Mouse (Mus musculus): ENCODE results near the gene Rnf44. TPM values are rescaled to one million over a fixed set of nuclear protein-coding genes. Genes with fewer than 3 reads are reported as not detected.
A peak's percentile ranks its signal among the peaks of the same experiment; 100 is the strongest.

Rnf44 gene
- total and polyA plus RNA-seq, 3 experiments: 51.6 to 94.5 (median 54.6) TPM

DNA sequence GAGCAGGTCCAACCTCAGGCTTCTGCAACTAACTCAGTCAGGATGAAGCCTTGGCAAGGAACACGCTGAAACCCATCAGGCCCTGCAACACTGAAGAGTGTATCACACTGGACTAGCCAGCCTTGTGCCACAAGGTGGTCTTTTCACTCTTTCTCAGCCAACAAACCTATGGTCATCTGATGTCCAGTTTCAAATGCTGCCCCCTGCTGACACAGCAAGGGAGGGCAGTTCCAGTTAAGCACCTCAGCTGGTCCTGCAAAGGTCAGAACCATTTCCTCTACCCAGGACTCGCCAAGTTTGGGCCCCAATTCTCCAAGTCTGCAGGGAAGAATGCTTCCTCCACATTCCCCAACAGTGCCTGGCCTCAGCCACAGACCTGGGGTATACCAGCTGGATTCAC lies 8.5 kb downstream of the Rnf44 start:
- intact Hi-C loops (cut with DNase I): loop anchor here (5.0 kb wide), 1 partner anchor 63 kb away; the partner anchor contains the start of gene Faf2
- H3K79me2 ChIP-seq (replicated peaks; ENCODE audit: control insufficient read depth, insufficient read depth, low read length): 0 out of 2 replicates have a peak, but pooled peaks cover 1% of the 10 kb centered on the region
- H3K4me1 ChIP-seq (ENCODE audit: control insufficient read depth, insufficient read depth, low read length): peaks cover 18% of the 10 kb centered on the region
- 36% methylated on average over 2 of the region's 2 CpGs for WGBS
- TF ChIP-seq CTCF (IDR thresholded peaks at IDR 0.05) (peak; percentile 80), EP300 (IDR thresholded peaks at IDR 0.05; ENCODE audit: insufficient read depth, low read depth, low read length) (no peak), POLR2A (IDR thresholded peaks at IDR 0.05; ENCODE audit: insufficient read depth, low read depth, low read length) (no peak)
- no peak overlapping the region for H3K9ac ChIP-seq (ENCODE audit: low read depth, low read length)
- no peak overlapping the region for H3K4me3 ChIP-seq
- no peaks in the 10 kb centered on the region; the same call in 1 of the 2 replicates for H3K36me3 ChIP-seq (ENCODE audit: control insufficient read depth, insufficient read depth, low read length)
- no peaks in the 10 kb centered on the region for H3K27me3 ChIP-seq (ENCODE audit: control insufficient read depth, insufficient read depth, low read length)
- DNase-seq: peak; percentile 31 to 53
- H3K27ac ChIP-seq: no peak overlapping the region

DNA sequence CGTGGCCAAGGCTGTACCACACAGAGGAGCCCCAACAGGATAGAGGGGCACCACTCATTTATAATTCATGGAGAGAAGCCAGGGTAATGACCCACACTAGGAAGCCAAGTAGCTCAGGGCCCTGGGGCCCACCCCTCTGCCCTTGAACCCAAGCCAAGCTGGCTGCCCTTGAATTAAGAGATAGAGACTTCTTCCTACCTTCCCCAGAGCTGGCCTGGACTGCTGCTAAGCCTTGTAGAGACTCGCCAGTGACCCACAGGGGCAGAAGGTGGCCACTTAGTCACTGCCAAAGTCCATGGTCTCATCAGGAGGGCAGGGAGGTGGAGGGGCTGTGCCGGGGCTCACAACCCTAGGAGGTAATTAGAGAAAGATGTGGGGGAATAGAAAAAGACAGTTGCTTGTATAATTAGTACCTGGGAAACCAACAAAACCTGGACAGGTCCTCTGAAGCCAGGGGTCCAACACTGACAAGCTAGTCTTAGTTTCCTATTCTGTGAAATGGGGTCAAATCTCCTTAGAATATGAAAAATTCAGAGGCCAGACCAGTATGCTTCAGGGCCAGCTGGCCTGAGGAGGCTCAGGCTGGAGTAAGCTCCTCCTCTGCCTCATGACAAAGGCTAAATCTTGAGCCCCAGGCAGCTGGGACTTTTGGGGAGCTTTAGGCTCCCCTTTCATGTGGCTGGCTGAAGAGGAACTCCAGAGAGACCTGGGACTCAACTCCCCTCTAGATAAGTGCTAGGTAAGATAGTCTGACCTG lies 9.4 kb downstream of the Rnf44 start:
- Histone ChIP-seq H3K27ac (no peak overlapping the region; the same call in 1 of the 2 replicates), H3K4me1 (ENCODE audit: control insufficient read depth, insufficient read depth, low read length) (peaks cover 18% of the 10 kb centered on the region), H3K9ac (ENCODE audit: low read depth, low read length) (no peak overlapping the region), H3K4me3 (no peak overlapping the region), H3K27me3 (ENCODE audit: control insufficient read depth, insufficient read depth, low read length) (no peaks in the 10 kb centered on the region), H3K36me3 (ENCODE audit: control insufficient read depth, insufficient read depth, low read length) (no peaks in the 10 kb centered on the region; the same call in 1 of the 2 replicates), H3K79me2 (replicated peaks; ENCODE audit: control insufficient read depth, insufficient read depth, low read length) (0 out of 2 replicates have a peak, but pooled peaks cover 1% of the 10 kb centered on the region)
- TF ChIP-seq EP300 (IDR thresholded peaks at IDR 0.05; ENCODE audit: insufficient read depth, low read depth, low read length) (no peak), CTCF (IDR thresholded peaks at IDR 0.05) (no peak), POLR2A (IDR thresholded peaks at IDR 0.05; ENCODE audit: insufficient read depth, low read depth, low read length) (no peak)
- DNase-seq: no peak
- WGBS: 59% methylated on average over 3 of the region's 3 CpGs
- intact Hi-C loops (cut with DNase I): no loop called here

DNA sequence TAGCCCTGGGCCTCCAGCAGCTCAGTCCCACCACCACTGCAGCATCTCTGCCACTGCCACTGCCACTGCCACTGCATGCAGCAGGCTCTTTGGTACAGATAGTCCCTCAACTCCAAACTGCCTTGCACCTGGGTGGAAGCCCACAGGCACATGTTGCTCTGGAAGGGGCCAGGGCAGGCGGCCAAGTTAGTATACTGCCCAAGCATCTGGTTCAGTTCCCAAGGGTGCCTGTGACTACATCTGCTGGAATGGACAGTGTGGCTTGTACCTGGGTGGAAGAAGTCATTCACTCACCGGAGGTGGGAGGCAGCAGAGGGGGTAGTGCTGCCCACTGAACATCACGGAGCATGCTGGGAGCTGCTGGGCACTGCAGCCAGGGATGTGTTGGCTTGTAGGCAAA lies 10.4 kb downstream of the Rnf44 start:
- TF ChIP-seq CTCF (IDR thresholded peaks at IDR 0.05) (no peak), EP300 (IDR thresholded peaks at IDR 0.05; ENCODE audit: insufficient read depth, low read depth, low read length) (no peak), POLR2A (IDR thresholded peaks at IDR 0.05; ENCODE audit: insufficient read depth, low read depth, low read length) (no peak)
- no peak overlapping the region for H3K9ac ChIP-seq (ENCODE audit: low read depth, low read length)
- intact Hi-C loops (cut with DNase I): no loop called here
- H3K36me3 ChIP-seq (ENCODE audit: control insufficient read depth, insufficient read depth, low read length): no peaks in the 10 kb centered on the region; the same call in 1 of the 2 replicates
- 0 out of 2 replicates have a peak, but pooled peaks cover 1% of the 10 kb centered on the region for H3K79me2 ChIP-seq (replicated peaks; ENCODE audit: control insufficient read depth, insufficient read depth, low read length)
- DNase-seq: no peak
- WGBS: 84% methylated on average over 3 of the region's 3 CpGs
- no peaks in the 10 kb centered on the region for H3K27me3 ChIP-seq (ENCODE audit: control insufficient read depth, insufficient read depth, low read length)
- peaks cover 18% of the 10 kb centered on the region for H3K4me1 ChIP-seq (ENCODE audit: control insufficient read depth, insufficient read depth, low read length)
- no peak overlapping the region for H3K27ac ChIP-seq
- H3K4me3 ChIP-seq: no peak overlapping the region

DNA sequence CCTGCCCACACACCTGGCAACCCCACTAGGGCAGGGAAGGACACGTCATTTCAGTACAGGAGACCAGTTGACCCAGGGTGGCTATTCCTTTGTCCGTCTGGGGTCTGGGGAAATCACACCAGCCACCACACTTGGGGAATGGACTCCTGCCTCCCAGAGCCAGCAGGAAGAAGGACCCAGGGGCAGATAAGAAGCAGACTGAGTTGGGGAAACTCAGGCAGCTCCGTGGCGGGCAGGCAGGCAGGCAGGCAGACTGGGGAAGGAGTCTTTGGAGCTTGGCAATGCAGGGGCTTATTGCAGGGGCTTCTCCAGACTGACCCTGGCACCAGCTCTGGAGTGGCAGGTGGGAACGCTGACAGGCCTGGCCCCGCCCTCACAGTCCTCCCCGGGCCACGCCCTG lies 12.4 kb downstream of the Rnf44 start:
- H3K79me2 ChIP-seq (replicated peaks; ENCODE audit: control insufficient read depth, insufficient read depth, low read length): 0 out of 2 replicates have a peak, but pooled peaks cover 1% of the 10 kb centered on the region
- peaks cover 15% of the 10 kb centered on the region for H3K4me1 ChIP-seq (ENCODE audit: control insufficient read depth, insufficient read depth, low read length)
- H3K4me3 ChIP-seq: no peak overlapping the region
- no peak overlapping the region for H3K9ac ChIP-seq (ENCODE audit: low read depth, low read length)
- no peaks in the 10 kb centered on the region; the same call in 1 of the 2 replicates for H3K36me3 ChIP-seq (ENCODE audit: control insufficient read depth, insufficient read depth, low read length)
- no peak for TF ChIP-seq POLR2A (IDR thresholded peaks at IDR 0.05; ENCODE audit: insufficient read depth, low read depth, low read length)
- no peak for TF ChIP-seq CTCF (IDR thresholded peaks at IDR 0.05)
- no peak for TF ChIP-seq EP300 (IDR thresholded peaks at IDR 0.05; ENCODE audit: insufficient read depth, low read depth, low read length)
- WGBS: 77% methylated on average over 8 of the region's 8 CpGs
- H3K27ac ChIP-seq: no peak overlapping the region
- DNase-seq: no peak
- no peaks in the 10 kb centered on the region for H3K27me3 ChIP-seq (ENCODE audit: control insufficient read depth, insufficient read depth, low read length)
- intact Hi-C loops (cut with DNase I): no loop called here

DNA sequence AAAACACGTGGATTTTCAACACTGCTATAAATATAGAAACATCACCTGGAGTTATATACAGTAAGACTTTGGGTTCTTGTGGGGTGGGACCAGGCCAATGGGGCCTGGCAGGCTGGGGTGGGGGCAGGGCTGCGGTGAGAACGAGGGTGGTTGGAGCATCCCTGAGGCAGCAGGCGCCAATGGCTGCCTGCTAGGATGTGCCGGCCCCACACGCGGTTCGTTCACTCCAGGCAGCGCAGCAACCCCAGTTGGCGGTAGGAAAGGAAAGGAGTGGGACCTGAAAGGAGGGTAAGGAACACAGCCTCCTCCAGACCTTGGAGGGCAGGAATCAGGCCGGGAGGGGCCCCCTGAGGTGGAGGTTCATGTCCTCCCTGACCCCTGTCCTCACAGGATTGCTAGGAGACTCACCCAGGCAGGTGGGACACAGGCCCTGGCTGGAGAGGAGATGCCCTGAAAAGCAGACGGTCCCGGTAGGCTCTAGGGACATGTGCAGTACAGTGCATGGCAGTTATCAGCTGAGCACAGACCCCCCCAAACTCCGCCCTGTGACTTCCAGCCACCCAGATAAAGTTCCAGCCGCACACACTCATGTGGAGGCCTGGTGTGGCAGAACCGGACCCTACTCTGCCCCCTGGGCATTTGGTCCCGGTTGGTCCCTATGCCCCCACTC lies 13.4 kb downstream of the Rnf44 start:
- H3K36me3 ChIP-seq (ENCODE audit: control insufficient read depth, insufficient read depth, low read length): no peaks in the 10 kb centered on the region
- H3K4me1 ChIP-seq (ENCODE audit: control insufficient read depth, insufficient read depth, low read length): peaks cover 6% of the 10 kb centered on the region
- TF ChIP-seq EP300 (IDR thresholded peaks at IDR 0.05; ENCODE audit: insufficient read depth, low read depth, low read length) (no peak), CTCF (IDR thresholded peaks at IDR 0.05) (no peak)
- DNase-seq: no peak
- no peak overlapping the region for H3K4me3 ChIP-seq
- 78% methylated on average over 17 of the region's 17 CpGs for WGBS
- H3K9ac ChIP-seq (ENCODE audit: low read depth, low read length): no peak overlapping the region
- H3K27ac ChIP-seq: no peak overlapping the region
- intact Hi-C loops (cut with DNase I): no loop called here
- H3K79me2 ChIP-seq (replicated peaks; ENCODE audit: control insufficient read depth, insufficient read depth, low read length): no peaks in the 10 kb centered on the region
- no peaks in the 10 kb centered on the region for H3K27me3 ChIP-seq (ENCODE audit: control insufficient read depth, insufficient read depth, low read length)

DNA sequence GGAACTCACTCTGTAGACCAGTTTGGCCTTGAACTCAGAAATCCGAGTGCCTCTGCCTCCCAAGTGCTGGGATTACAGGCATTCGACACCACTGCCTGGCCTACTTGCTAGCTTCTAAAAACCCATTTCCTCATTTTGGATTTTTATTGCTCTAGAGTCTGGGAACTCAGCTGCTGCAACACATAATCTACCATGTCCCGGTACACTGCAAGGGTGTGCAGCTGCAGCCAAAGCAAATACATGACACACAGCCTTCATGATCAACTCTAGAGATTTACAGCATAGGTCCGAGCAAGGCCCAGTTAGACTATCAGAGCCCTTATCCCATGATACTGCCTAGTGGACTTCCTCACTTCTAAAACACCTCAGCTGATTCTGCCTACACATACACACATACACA lies 15.4 kb downstream of the Rnf44 start:
- no peaks in the 10 kb centered on the region for H3K36me3 ChIP-seq (ENCODE audit: control insufficient read depth, insufficient read depth, low read length)
- TF ChIP-seq CTCF (IDR thresholded peaks at IDR 0.05) (no peak), EP300 (IDR thresholded peaks at IDR 0.05; ENCODE audit: insufficient read depth, low read depth, low read length) (no peak), POLR2A (IDR thresholded peaks at IDR 0.05; ENCODE audit: insufficient read depth, low read depth, low read length) (no peak)
- H3K9ac ChIP-seq (ENCODE audit: low read depth, low read length): no peak overlapping the region
- no peak for DNase-seq
- H3K4me3 ChIP-seq: no peak overlapping the region
- no peaks in the 10 kb centered on the region for H3K79me2 ChIP-seq (replicated peaks; ENCODE audit: control insufficient read depth, insufficient read depth, low read length)
- intact Hi-C loops (cut with DNase I): no loop called here
- no peaks in the 10 kb centered on the region for H3K4me1 ChIP-seq (ENCODE audit: control insufficient read depth, insufficient read depth, low read length)
- H3K27ac ChIP-seq: no peak overlapping the region
- 63% methylated on average over 4 of the region's 4 CpGs for WGBS
- H3K27me3 ChIP-seq (ENCODE audit: control insufficient read depth, insufficient read depth, low read length): no peaks in the 10 kb centered on the region

Data from heart, adult 2 months (tissue).